In the genomic region with DNA sequence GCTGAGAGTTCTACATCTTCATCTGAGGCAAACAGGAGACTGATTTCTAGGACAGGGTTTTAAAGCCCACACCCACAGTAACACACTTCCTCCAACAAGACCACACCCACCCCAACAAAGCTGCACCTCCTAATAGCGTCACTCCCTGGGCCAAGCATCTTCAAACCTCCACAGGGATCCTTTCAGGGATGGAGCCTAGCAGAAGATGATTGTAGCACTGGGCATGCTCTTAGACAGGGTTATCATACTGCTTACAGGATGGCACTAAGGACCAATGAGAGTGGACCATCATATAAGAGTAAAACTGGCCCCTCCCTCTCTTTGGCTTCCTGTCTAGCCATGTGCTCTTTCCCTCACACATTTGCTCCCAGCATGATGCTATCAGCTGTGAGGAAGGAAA, we compare ENCODE assay signal across 9 mouse cellular contexts.
DNase-seq lines count a peak whose midpoint lies in the region; ATAC-seq and TF ChIP-seq lines count a peak whose summit lies in the region.
"Had no signal": no experiment of that assay in that cellular context is flagged by ENCODE, and none has a peak within 500 bp of the region (broad histone marks: within the 10 kb centered on the region; RNA-seq: fewer than 3 reads in every experiment).

No protein-coding gene starts in this region.

- H3K36me3 ChIP-seq in forebrain, postnatal 0 days (ENCODE audit: insufficient read depth) = no peaks in the 10 kb centered on the region
- no peaks in the 10 kb centered on the region for H3K36me3 ChIP-seq in forebrain, embryonic 11.5 days (ENCODE audit: control insufficient read depth, insufficient read depth, low read length)
- H3K36me3 ChIP-seq in lung, embryonic 16.5 days (ENCODE audit: control insufficient read depth, insufficient read depth, low read length) = no peaks in the 10 kb centered on the region; the same call in 1 of the 2 replicates
- H3K36me3 ChIP-seq: neural tube, embryonic 15.5 days had no signal

- H3K9me3 ChIP-seq in forebrain, postnatal 0 days (ENCODE audit: low read length) = no peaks in the 10 kb centered on the region
- H3K9me3 ChIP-seq in forebrain, embryonic 11.5 days (ENCODE audit: control insufficient read depth, low read length) = no peaks in the 10 kb centered on the region
- no peaks in the 10 kb centered on the region for H3K9me3 ChIP-seq in lung, embryonic 16.5 days (ENCODE audit: control insufficient read depth, low read length)
- H3K9me3 ChIP-seq: neural tube, embryonic 15.5 days had no signal

- no peak overlapping the region for H3K9ac ChIP-seq in forebrain, postnatal 0 days
- H3K9ac ChIP-seq in forebrain, embryonic 11.5 days (ENCODE audit: low read length) = no peak overlapping the region
- no peak overlapping the region for H3K9ac ChIP-seq in lung, embryonic 16.5 days (ENCODE audit: low read length)
- H3K9ac ChIP-seq: neural tube, embryonic 15.5 days had no signal

- no peak overlapping the region for H3K27ac ChIP-seq in forebrain, postnatal 0 days (ENCODE audit: low read depth, low read length)
- no peak overlapping the region for H3K27ac ChIP-seq in forebrain, embryonic 11.5 days (ENCODE audit: low read depth, low read length)
- H3K27ac ChIP-seq in lung, embryonic 16.5 days (ENCODE audit: low read length) = no peak overlapping the region
- H3K27ac ChIP-seq: neural tube, embryonic 15.5 days had no signal

- 48% methylated on average over 1 of the region's 1 CpGs for WGBS in forebrain, postnatal 0 days
- WGBS in forebrain, embryonic 11.5 days = 85% methylated on average over 1 of the region's 1 CpGs
- 71% methylated on average over 1 of the region's 1 CpGs for WGBS in lung, embryonic 16.5 days

- TF ChIP-seq CTCF in forebrain, postnatal 0 days (IDR thresholded peaks at IDR 0.05; ENCODE audit: low read depth) = no peak

- ATAC-seq in forebrain, postnatal 0 days = peak; percentile 50
- no peak; the same call in 1 of the 2 replicates for ATAC-seq in forebrain, embryonic 11.5 days (replicated peaks; ENCODE audit: low FRiP score)
- ATAC-seq in lung, embryonic 16.5 days (ENCODE audit: low read depth) = peak; percentile 34; the same call in 1 of the 2 replicates
- ATAC-seq in megakaryocyte-erythroid progenitor cell, adult 5-6 weeks (replicated peaks; ENCODE audit: low FRiP score, low TSS enrichment, poor library complexity, severe bottlenecking) = peak; percentile 36; the same call in 1 of the 2 replicates
- no peak for ATAC-seq in granulocyte monocyte progenitor cell, adult 5-6 weeks (replicated peaks; ENCODE audit: poor library complexity, severe bottlenecking)

- H3K4me3 ChIP-seq in forebrain, postnatal 0 days (ENCODE audit: low read depth, low read length) = no peak overlapping the region
- H3K4me3 ChIP-seq in forebrain, embryonic 11.5 days (ENCODE audit: low read depth, low read length) = no peak overlapping the region
- H3K4me3 ChIP-seq in lung, embryonic 16.5 days (ENCODE audit: low read length) = no peak overlapping the region
- H3K4me3 ChIP-seq: neural tube, embryonic 15.5 days had no signal

- no peaks in the 10 kb centered on the region for H3K4me1 ChIP-seq in forebrain, postnatal 0 days (ENCODE audit: insufficient read depth)
- no peaks in the 10 kb centered on the region for H3K4me1 ChIP-seq in forebrain, embryonic 11.5 days (replicated peaks; ENCODE audit: control insufficient read depth, insufficient read depth, low read length)
- H3K4me1 ChIP-seq in lung, embryonic 16.5 days (replicated peaks; ENCODE audit: control insufficient read depth, insufficient read depth, low read length) = peaks cover 2% of the 10 kb centered on the region; the same call in 1 of the 2 replicates

- no peaks in the 10 kb centered on the region for H3K27me3 ChIP-seq in forebrain, postnatal 0 days (ENCODE audit: insufficient read depth, low read length)
- no peaks in the 10 kb centered on the region for H3K27me3 ChIP-seq in forebrain, embryonic 11.5 days (ENCODE audit: control insufficient read depth, insufficient read depth, low read length)
- no peaks in the 10 kb centered on the region for H3K27me3 ChIP-seq in lung, embryonic 16.5 days (ENCODE audit: control insufficient read depth, insufficient read depth, low read depth, low read length)
- H3K27me3 ChIP-seq: neural tube, embryonic 15.5 days had no signal

- DNase-seq in forebrain, postnatal 0 days = no peak
- DNase-seq in forebrain, embryonic 11.5 days (ENCODE audit: low spot score) = no peak
- DNase-seq in lung, adult 18-20 months = no peak
- peak; percentile 23 for DNase-seq in T-cell, adult 2 months (ENCODE audit: low spot score)
- no peak for DNase-seq in gastrocnemius, adult 8-10 months (ENCODE audit: low spot score in 2 of 2)

- H3K4me2 ChIP-seq in forebrain, postnatal 0 days (ENCODE audit: low read depth) = no peak overlapping the region
- H3K4me2 ChIP-seq in forebrain, embryonic 11.5 days (ENCODE audit: low read depth, low read length, severe bottlenecking) = no peak overlapping the region
- H3K4me2 ChIP-seq in lung, embryonic 16.5 days (ENCODE audit: low read depth, low read length) = no peak overlapping the region
- H3K4me2 ChIP-seq: neural tube, embryonic 15.5 days had no signal

Comparison
In these comparisons a context has a peak if more than half of its experiments do, and no peak if none do; other contexts are left out.
1. ATAC-seq: peak in forebrain, postnatal 0 days (single experiment), lung, embryonic 16.5 days (single experiment) and megakaryocyte-erythroid progenitor cell, adult 5-6 weeks (single experiment); none in forebrain, embryonic 11.5 days (single experiment) and granulocyte monocyte progenitor cell, adult 5-6 weeks (single experiment).